Mouse (Mus musculus) megakaryocyte, embryonic 14.5 days (primary cell): ENCODE measurements around the gene Adgrl1. TPM values are rescaled to one million over a fixed set of nuclear protein-coding genes. Genes with fewer than 3 reads are reported as not detected.
"Not testable (repeated sequence)": the region's sequence is repeated elsewhere in the genome, so short reads cannot be mapped to it uniquely, and the experiment has no call there.

Experiments
- H3K27me3 ChIP-seq: replicated peaks from 2 replicates; pipeline ENCODE3; 2012; ENCODE audit warnings: inconsistent platforms
- H3K36me3 ChIP-seq: replicated peaks from 2 replicates; pipeline ENCODE3; 2012; ENCODE audit warnings: low read length, inconsistent platforms, mixed read lengths
- H3K4me1 ChIP-seq: 2 replicates; pipeline ENCODE4 v1.6.1; 2012; ENCODE audit warnings: inconsistent platforms
- H3K4me3 ChIP-seq: replicated peaks from 2 replicates; pipeline ENCODE3; 2012; ENCODE audit warnings: moderate library complexity, mild to moderate bottlenecking, inconsistent platforms
- H3K9me3 ChIP-seq: 2 replicates; pipeline ENCODE4 v1.6.1; 2012; ENCODE audit warnings: inconsistent platforms
- FLI1 ChIP-seq: IDR thresholded peaks from 2 replicates; pipeline ENCODE4 v1.6.1; 2012; ENCODE audit warnings: low read length, inconsistent platforms, mixed read lengths
- GATA1 ChIP-seq: IDR thresholded peaks from 3 replicates; pipeline ENCODE4 v1.6.1; 2012; ENCODE audit warnings: mixed read lengths, low read length, inconsistent platforms, borderline replicate concordance
- polyA plus RNA-seq: library from polyadenylated mRNA; stranded (reverse); fragments of >175 nt; gene quantifications from 2 replicates; pipeline ENCODE4 v1.2.3, GENCODE M21; 2012; ENCODE audit warnings: low replicate concordance; ENCODE audit not compliant: insufficient read depth

The Adgrl1 gene
- polyA plus RNA-seq, 1 experiment = 6.8 TPM

- no peaks in the 10 kb centered on the region for H3K27me3 ChIP-seq
- H3K4me3 ChIP-seq = no peak overlapping the region
- peaks cover 58% of the 10 kb centered on the region for H3K4me1 ChIP-seq
- H3K9me3 ChIP-seq = no peaks in the 10 kb centered on the region
- H3K36me3 ChIP-seq = peaks cover 80% of the 10 kb centered on the region
- TF ChIP-seq FLI1 (no peak), GATA1 (no peak)
Measured at GRCm38 (mm10) chr8:83981533-83981932, 81.6 kb downstream of the Adgrl1 start.

- Histone ChIP-seq H3K4me3 (no peak overlapping the region), H3K9me3 (no peaks in the 10 kb centered on the region), H3K4me1 (peaks cover 55% of the 10 kb centered on the region), H3K27me3 (no peaks in the 10 kb centered on the region), H3K36me3 (peaks cover 87% of the 10 kb centered on the region)
- TF ChIP-seq GATA1 = no peak
- TF ChIP-seq FLI1 = no peak
Measured at GRCm38 (mm10) chr8:83982449-83982848, 82.5 kb downstream of the Adgrl1 start.

GRCm38 (mm10) chr8:83983222-83983621, 83.3 kb downstream of the Adgrl1 start:
- not testable (repeated sequence) for H3K9me3 ChIP-seq, H3K4me3 ChIP-seq, H3K27me3 ChIP-seq
- Histone ChIP-seq H3K4me1 (peaks cover 55% of the 10 kb centered on the region), H3K36me3 (peaks cover 87% of the 10 kb centered on the region)

DNA sequence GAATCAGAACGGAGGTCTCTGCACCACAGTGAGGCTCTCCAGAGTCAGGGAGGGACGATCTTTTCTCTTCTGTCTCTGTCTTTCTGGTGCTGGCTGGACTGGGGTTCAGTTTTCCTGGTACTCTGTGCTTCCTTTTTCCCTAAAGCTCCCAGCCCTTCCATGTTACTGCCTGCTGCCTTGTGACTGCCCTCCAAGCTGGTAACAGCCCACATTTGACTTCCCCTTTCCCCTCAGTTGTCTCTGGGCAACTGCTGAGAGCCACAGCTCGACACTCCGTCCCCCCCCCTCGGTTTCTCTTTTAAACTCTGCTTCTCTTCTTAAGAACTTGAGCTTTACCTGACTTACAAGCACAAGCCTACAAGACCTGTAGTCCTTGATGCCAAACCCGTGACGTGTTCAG, 89.3 kb downstream of the Adgrl1 start:
- Histone ChIP-seq H3K27me3 (no peaks in the 10 kb centered on the region), H3K9me3 (no peaks in the 10 kb centered on the region), H3K4me3 (peak overlapping the region; percentile 14), H3K4me1 (peaks cover 37% of the 10 kb centered on the region), H3K36me3 (peaks cover 89% of the 10 kb centered on the region)
- TF ChIP-seq FLI1 = no peak
- no peak for TF ChIP-seq GATA1

DNA sequence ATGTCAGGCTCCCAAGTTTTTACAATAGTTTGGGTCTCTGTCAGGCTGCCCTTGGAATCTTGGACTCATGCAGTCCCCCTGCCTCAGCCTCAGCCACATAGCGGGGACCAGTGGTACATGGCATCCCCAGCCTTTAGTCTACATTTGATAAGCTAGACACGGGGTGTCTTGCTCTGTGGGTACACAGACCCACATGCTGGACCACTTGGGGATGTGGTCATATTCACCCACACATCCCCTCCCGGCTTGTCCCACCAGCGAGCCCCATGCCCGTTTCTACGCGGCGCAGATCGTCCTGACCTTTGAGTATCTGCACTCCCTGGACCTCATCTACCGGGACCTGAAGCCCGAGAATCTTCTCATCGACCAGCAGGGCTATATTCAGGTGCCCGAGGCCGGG, 90.3 kb downstream of the Adgrl1 start:
- Histone ChIP-seq H3K4me1 (peaks cover 46% of the 10 kb centered on the region), H3K4me3 (no peak overlapping the region), H3K27me3 (no peaks in the 10 kb centered on the region), H3K9me3 (no peaks in the 10 kb centered on the region), H3K36me3 (peaks cover 89% of the 10 kb centered on the region)
- TF ChIP-seq GATA1 (no peak), FLI1 (no peak)

Other genes with a start within 250 kb of the Adgrl1 start
- 306 and 351 TPM in 2 replicates for gene Gipc1, start 247.4 kb upstream of the Adgrl1 start, polyA plus RNA-seq
- gene Ptger1, start 233.4 kb upstream of the Adgrl1 start, polyA plus RNA-seq = 0.45 and 0.73 TPM in 2 replicates
- 73.0 and 95.0 TPM in 2 replicates for gene Pkn1, start 200.9 kb upstream of the Adgrl1 start, polyA plus RNA-seq
- 7.5 and 18.1 TPM in 2 replicates for gene Ddx39, start 184.9 kb upstream of the Adgrl1 start, polyA plus RNA-seq
- gene Adgre5, start 158.8 kb upstream of the Adgrl1 start, polyA plus RNA-seq = 18.7 and 23.5 TPM in 2 replicates
- not detected in 2 replicates for gene Gm10644, start 55.1 kb downstream of the Adgrl1 start, polyA plus RNA-seq
- gene Asf1b, start 55.4 kb downstream of the Adgrl1 start, polyA plus RNA-seq = 38.1 and 95.4 TPM in 2 replicates
- gene Prkaca, start 72.9 kb downstream of the Adgrl1 start, polyA plus RNA-seq = 25.3 and 30.8 TPM in 2 replicates
- 72.0 and 104 TPM in 2 replicates for gene Samd1, start 97.6 kb downstream of the Adgrl1 start, polyA plus RNA-seq
- 0.75 and 2.7 TPM in 2 replicates for gene 1700067K01Rik, start 101.4 kb downstream of the Adgrl1 start, polyA plus RNA-seq
- not detected in 2 replicates for gene 2210011C24Rik, start 112.1 kb downstream of the Adgrl1 start, polyA plus RNA-seq
- not detected in 2 replicates for gene Palm3, start 121.4 kb downstream of the Adgrl1 start, polyA plus RNA-seq
- 7.7 and 7.9 TPM in 2 replicates for gene Il27ra, start 142.5 kb downstream of the Adgrl1 start, polyA plus RNA-seq
- 0.31 TPM in 1 of 2 replicates, not detected in the other for gene Rln3, start 144.9 kb downstream of the Adgrl1 start, polyA plus RNA-seq
- gene Gm10643, start 165.0 kb downstream of the Adgrl1 start, polyA plus RNA-seq = not detected in 2 replicates
- gene Rfx1, start 166.7 kb downstream of the Adgrl1 start, polyA plus RNA-seq = 35.9 and 36.0 TPM in 2 replicates
- 28.7 and 79.3 TPM in 2 replicates for gene Dcaf15, start 204.7 kb downstream of the Adgrl1 start, polyA plus RNA-seq
- 0.75 TPM in 1 of 2 replicates, not detected in the other for gene Podnl1, start 225.9 kb downstream of the Adgrl1 start, polyA plus RNA-seq
- 28.0 and 32.7 TPM in 2 replicates for gene Cc2d1a, start 247.8 kb downstream of the Adgrl1 start, polyA plus RNA-seq
- 0.72 TPM in 1 of 2 replicates, not detected in the other for gene 4930432K21Rik, start 247.9 kb downstream of the Adgrl1 start, polyA plus RNA-seq